Mouse (Mus musculus) megakaryocyte, embryonic 14.5 days (primary cell): ENCODE data around the gene Btbd35f8. TPM values are rescaled to one million over a fixed set of nuclear protein-coding genes. Genes with fewer than 3 reads are reported as not detected.
"Not testable (repeated sequence)": the region's sequence is repeated elsewhere in the genome, so short reads cannot be mapped to it uniquely, and the experiment has no call there.

Experiments used
- H3K27me3 ChIP-seq: replicated peaks from 2 replicates; pipeline ENCODE3; 2012; ENCODE audit warnings: inconsistent platforms
- H3K36me3 ChIP-seq: replicated peaks from 2 replicates; pipeline ENCODE3; 2012; ENCODE audit warnings: low read length, inconsistent platforms, mixed read lengths
- H3K4me1 ChIP-seq: 2 replicates; pipeline ENCODE4 v1.6.1; 2012; ENCODE audit warnings: inconsistent platforms
- H3K4me3 ChIP-seq: replicated peaks from 2 replicates; pipeline ENCODE3; 2012; ENCODE audit warnings: moderate library complexity, mild to moderate bottlenecking, inconsistent platforms
- H3K9me3 ChIP-seq: 2 replicates; pipeline ENCODE4 v1.6.1; 2012; ENCODE audit warnings: inconsistent platforms
- polyA plus RNA-seq: library from polyadenylated mRNA; stranded (reverse); fragments of >175 nt; gene quantifications from 2 replicates; pipeline ENCODE4 v1.2.3, GENCODE M21; 2012; ENCODE audit warnings: low replicate concordance; ENCODE audit not compliant: insufficient read depth

The Btbd35f8 gene
- polyA plus RNA-seq: not detected in 2 replicates

DNA sequence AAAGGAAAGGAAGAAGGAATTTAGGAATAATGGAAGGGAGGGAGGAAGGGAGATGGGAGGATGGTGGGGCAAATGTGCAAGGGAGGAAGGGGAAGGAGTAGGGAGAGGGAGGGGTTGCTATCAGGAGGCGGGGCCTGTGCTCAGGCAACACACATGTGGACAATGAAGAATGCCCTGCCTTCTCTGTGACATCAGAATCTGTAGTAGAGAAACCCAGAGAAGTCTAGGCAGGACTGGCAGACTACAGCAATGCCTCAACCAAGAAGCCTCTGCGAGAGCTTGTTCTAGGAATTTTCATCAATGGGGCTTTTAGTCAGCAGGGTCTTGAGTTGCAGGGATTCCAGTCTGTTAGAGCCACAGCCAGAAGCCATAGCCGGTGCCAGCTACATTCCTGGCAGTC lies at the start of gene Btbd35f8:
Gene Btbd35f8 (plus strand): TSS at position 301 of the 400 bp plus-strand sequence.
- not testable (repeated sequence) for H3K4me3 ChIP-seq, H3K4me1 ChIP-seq, H3K9me3 ChIP-seq, H3K36me3 ChIP-seq, H3K27me3 ChIP-seq

Other genes starting within 250 kb of the Btbd35f8 start
- not detected in 2 replicates for gene Spin2g, start 211.8 kb upstream of the Btbd35f8 start, polyA plus RNA-seq